Mouse (Mus musculus) heart, embryonic 11.5 days (tissue): ENCODE measurements around the gene Olfr95. TPM values are rescaled to one million over a fixed set of nuclear protein-coding genes. Genes with fewer than 3 reads are reported as not detected.

ENCODE experiments used
- ATAC-seq: fragments of 200-750 bp; cut with Nextera tagmentation; replicated peaks from 2 replicates; pipeline ENCODE4 v1.8.0; 2017; ENCODE audit warnings: moderate library complexity; ENCODE audit not compliant: insufficient number of reproducible peaks, low FRiP score, low TSS enrichment
- H3K27ac ChIP-seq: fragments of 300-500 bp; sonication (generic); 2 replicates; pipeline ENCODE4 v1.5.1; 2014; ENCODE audit warnings: mild to moderate bottlenecking, low read depth, low read length
- H3K27me3 ChIP-seq: fragments of 300-500 bp; sonication (generic); 2 replicates; pipeline ENCODE4 v1.6.1; 2014; ENCODE audit warnings: mild to moderate bottlenecking, low read length, mixed read lengths; ENCODE audit not compliant: control insufficient read depth, insufficient read depth
- H3K36me3 ChIP-seq: fragments of 300-500 bp; sonication (generic); 2 replicates; pipeline ENCODE4 v1.6.1; 2014; ENCODE audit warnings: mild to moderate bottlenecking, low read length, moderate library complexity, mixed read lengths; ENCODE audit not compliant: control insufficient read depth, insufficient read depth
- H3K4me1 ChIP-seq: fragments of 300-500 bp; sonication (generic); 2 replicates; pipeline ENCODE4 v1.6.1; 2014; ENCODE audit warnings: low read length; ENCODE audit not compliant: control insufficient read depth, insufficient read depth
- H3K4me2 ChIP-seq: fragments of 300-500 bp; sonication (generic); 2 replicates; pipeline ENCODE4 v1.6.1; 2014; ENCODE audit warnings: mild to moderate bottlenecking, moderate library complexity
- H3K4me3 ChIP-seq: fragments of 300-500 bp; sonication (generic); 2 replicates; pipeline ENCODE4 v1.5.1; 2014; ENCODE audit warnings: low read depth, low read length
- H3K9ac ChIP-seq: fragments of 300-500 bp; sonication (generic); 2 replicates; pipeline ENCODE4 v1.6.1; 2014; ENCODE audit warnings: mild to moderate bottlenecking, low read depth, low read length, moderate library complexity
- H3K9me3 ChIP-seq: fragments of 300-500 bp; sonication (generic); replicated peaks from 2 replicates; pipeline ENCODE4 v1.6.1; 2016; ENCODE audit warnings: low read length; ENCODE audit not compliant: control insufficient read depth
- WGBS: fragments of 180-500 bp; shearing (Covaris S2); extraction: QIAGEN DNeasy Blood & Tissue Kit; methylation state at CpG from one replicate; pipeline ENCODE4 v1.1.7; 2014; ENCODE audit not compliant: insufficient replicate concordance; 5-methylcytosine and 5-hydroxymethylcytosine counted together
- polyA plus RNA-seq: library from polyadenylated mRNA; unstranded; fragments of >200 nt; fragmentation: Nextera tagmentation; extraction: Ambion mirVana; gene quantifications from 2 replicates; pipeline ENCODE4 v1.2.1, GENCODE M21; 2014

Gene Olfr95
- polyA plus RNA-seq, 1 experiment from 2014 or later, result not detected

- no peak for ATAC-seq
- H3K36me3 ChIP-seq, result no peaks in the 10 kb centered on the region
- no peak overlapping the region for H3K9ac ChIP-seq
- 13% methylated on average over 40 of the region's 40 CpGs for WGBS
- no peaks in the 10 kb centered on the region for H3K9me3 ChIP-seq
- H3K4me1 ChIP-seq, result no peaks in the 10 kb centered on the region
- H3K4me3 ChIP-seq, result peak overlapping the region; percentile 25; the same call in 1 of the 2 replicates
- H3K27me3 ChIP-seq, result peaks cover 17% of the 10 kb centered on the region
- H3K27ac ChIP-seq, result no peak overlapping the region
- H3K4me2 ChIP-seq, result peak overlapping the region; percentile 66
Observed at GRCm38 (mm10) chr17:37210884-37211768, 1.8 kb downstream of the Olfr95 start.

GRCm38 (mm10) chr17:37203917-37204236, 9.0 kb downstream of the Olfr95 start:
- no peak overlapping the region for H3K27ac ChIP-seq
- H3K27me3 ChIP-seq, result no peaks in the 10 kb centered on the region
- H3K9ac ChIP-seq, result no peak overlapping the region
- no peaks in the 10 kb centered on the region for H3K9me3 ChIP-seq
- no peak overlapping the region for H3K4me3 ChIP-seq
- H3K36me3 ChIP-seq, result no peaks in the 10 kb centered on the region
- H3K4me1 ChIP-seq, result no peaks in the 10 kb centered on the region
- no peak overlapping the region for H3K4me2 ChIP-seq
- WGBS, result 27% methylated on average over 3 of the region's 3 CpGs
- ATAC-seq, result no peak

- no peak for ATAC-seq
- no peaks in the 10 kb centered on the region for H3K36me3 ChIP-seq
Observed at GRCm38 (mm10) chr17:37203206-37203916, 9.6 kb downstream of the Olfr95 start.

GRCm38 (mm10) chr17:37200894-37201293, 12.0 kb downstream of the Olfr95 start, which contains the start of gene Olfr94:
Gene Olfr94, minus strand, starts transcription at chr17:37200994.
- no peaks in the 10 kb centered on the region for H3K9me3 ChIP-seq
- no peak within 1 kb of the TSS for H3K4me3 ChIP-seq
- no peak within 1 kb of the TSS for H3K9ac ChIP-seq
- no peak within 1 kb of the TSS for H3K27ac ChIP-seq
- no peaks in the 10 kb centered on the region for H3K4me1 ChIP-seq
- WGBS, result 74% methylated on average over 2 of the region's 2 CpGs
- no peak for ATAC-seq
- no peaks in the 10 kb centered on the region for H3K36me3 ChIP-seq
- no peak within 1 kb of the TSS for H3K4me2 ChIP-seq
- H3K27me3 ChIP-seq, result peaks cover 28% of the 10 kb centered on the region

More at GRCm38 (mm10) chr17:37203206-37203916, 9.6 kb downstream of the Olfr95 start:
- Histone ChIP-seq H3K4me1 (no peaks in the 10 kb centered on the region), H3K27me3 (peaks cover 3% of the 10 kb centered on the region), H3K4me3 (no peak overlapping the region), H3K4me2 (no peak overlapping the region), H3K9me3 (no peaks in the 10 kb centered on the region), H3K9ac (no peak overlapping the region), H3K27ac (no peak overlapping the region)
- WGBS, result 0% methylated on average over 4 of the region's 4 CpGs

GRCm38 (mm10) chr17:37196845-37197724, 15.8 kb downstream of the Olfr95 start:
- H3K36me3 ChIP-seq, result no peaks in the 10 kb centered on the region
- no peak overlapping the region for H3K27ac ChIP-seq
- peak overlapping the region; percentile 90 for H3K4me2 ChIP-seq
- no peaks in the 10 kb centered on the region for H3K9me3 ChIP-seq
- no peaks in the 10 kb centered on the region for H3K4me1 ChIP-seq
- under 1% methylated on average over 77 of the region's 77 CpGs for WGBS
- H3K4me3 ChIP-seq, result peak overlapping the region; percentile 61
- peak overlapping the region; percentile 39; the same call in 1 of the 2 replicates for H3K9ac ChIP-seq
- peak; percentile 69 for ATAC-seq
- H3K27me3 ChIP-seq, result peaks cover 37% of the 10 kb centered on the region

- Histone ChIP-seq H3K9me3 (no peaks in the 10 kb centered on the region), H3K27me3 (peaks cover 37% of the 10 kb centered on the region), H3K4me3 (no peak overlapping the region), H3K27ac (no peak overlapping the region), H3K36me3 (no peaks in the 10 kb centered on the region), H3K4me1 (no peaks in the 10 kb centered on the region), H3K4me2 (no peak overlapping the region), H3K9ac (no peak overlapping the region)
- no peak for ATAC-seq
- WGBS, result 81% methylated on average over 5 of the region's 5 CpGs
Observed at GRCm38 (mm10) chr17:37194782-37195181, 18.1 kb downstream of the Olfr95 start.

GRCm38 (mm10) chr17:37193656-37194055, 19.3 kb downstream of the Olfr95 start, which contains the start of gene Ubd:
Gene Ubd, plus strand, starts transcription at chr17:37193892.
- H3K27ac ChIP-seq, result no peak within 1 kb of the TSS
- H3K9ac ChIP-seq, result no peak within 1 kb of the TSS
- ATAC-seq, result no peak
- no peaks in the 10 kb centered on the region for H3K36me3 ChIP-seq
- WGBS, result 79% methylated on average over 2 of the region's 2 CpGs
- H3K4me2 ChIP-seq, result no peak within 1 kb of the TSS
- H3K9me3 ChIP-seq, result no peaks in the 10 kb centered on the region
- no peak within 1 kb of the TSS for H3K4me3 ChIP-seq
- no peaks in the 10 kb centered on the region for H3K4me1 ChIP-seq
- peaks cover 37% of the 10 kb centered on the region for H3K27me3 ChIP-seq

GRCm38 (mm10) chr17:37193032-37193431, 19.9 kb downstream of the Olfr95 start:
- Histone ChIP-seq H3K9me3 (no peaks in the 10 kb centered on the region), H3K27ac (no peak overlapping the region), H3K4me3 (no peak overlapping the region), H3K4me1 (no peaks in the 10 kb centered on the region), H3K27me3 (peaks cover 30% of the 10 kb centered on the region), H3K4me2 (no peak overlapping the region), H3K9ac (no peak overlapping the region), H3K36me3 (no peaks in the 10 kb centered on the region)
- no peak for ATAC-seq
